Mouse (Mus musculus) cerebellum, adult 11 months (tissue): ENCODE measurements at regions not wholly inside any gene's neighbourhood (a gene's known extent, or its start where the extent isn't known, plus 50 kb on each side); places are given as distances from the start of the nearest gene placed in this dataset.

Source experiments
- DNase-seq: peaks from one replicate; pipeline ENCODE4 v3.0.0; 2022

GRCm38 (mm10) chr4:137158201-137158600, 109.6 kb upstream of the Zbtb40 start:
- no peak for DNase-seq

- DNase-seq, result no peak
Observed at GRCm38 (mm10) chr4:137156441-137157105, 108.0 kb upstream of the Zbtb40 start.

- DNase-seq, result no peak
Observed at GRCm38 (mm10) chr4:137148756-137149155, 100.2 kb upstream of the Zbtb40 start.

- DNase-seq, result no peak
Observed at GRCm38 (mm10) chr4:137147795-137148194, 99.2 kb upstream of the Zbtb40 start.

- no peak for DNase-seq
Observed at GRCm38 (mm10) chr4:137146326-137146725, 97.7 kb upstream of the Zbtb40 start.

- no peak for DNase-seq
Observed at GRCm38 (mm10) chr4:137142316-137142715, 93.7 kb upstream of the Zbtb40 start.

- no peak for DNase-seq
Observed at GRCm38 (mm10) chr4:137139051-137139705, 90.6 kb upstream of the Zbtb40 start.

GRCm38 (mm10) chr4:137138127-137138526, 89.5 kb upstream of the Zbtb40 start:
- no peak for DNase-seq

GRCm38 (mm10) chr4:137136313-137136712, 87.7 kb upstream of the Zbtb40 start:
- no peak for DNase-seq

GRCm38 (mm10) chr4:137135792-137136191, 87.2 kb upstream of the Zbtb40 start:
- DNase-seq, result no peak

- no peak for DNase-seq
Observed at GRCm38 (mm10) chr4:137134553-137134952, 86.0 kb upstream of the Zbtb40 start.

GRCm38 (mm10) chr4:137133789-137134188, 85.2 kb upstream of the Zbtb40 start:
- DNase-seq, result no peak

- no peak for DNase-seq
Observed at GRCm38 (mm10) chr4:137130619-137131212, 82.1 kb upstream of the Zbtb40 start.

- DNase-seq, result no peak
Observed at GRCm38 (mm10) chr4:137128152-137128551, 79.6 kb upstream of the Zbtb40 start.

- no peak for DNase-seq
Observed at GRCm38 (mm10) chr4:137121684-137122083, 73.1 kb upstream of the Zbtb40 start.

- DNase-seq, result no peak
Observed at GRCm38 (mm10) chr4:137120597-137120996, 72.0 kb upstream of the Zbtb40 start.

- no peak for DNase-seq
Observed at GRCm38 (mm10) chr4:137118332-137118715, 69.7 kb upstream of the Zbtb40 start.

GRCm38 (mm10) chr4:137117471-137118331, 69.1 kb upstream of the Zbtb40 start:
- DNase-seq, result no peak

GRCm38 (mm10) chr4:137115062-137115461, 66.5 kb upstream of the Zbtb40 start:
- no peak for DNase-seq

GRCm38 (mm10) chr4:137110276-137110675, 61.7 kb upstream of the Zbtb40 start:
- peak; percentile 19 for DNase-seq

GRCm38 (mm10) chr4:137104447-137105044, 55.9 kb upstream of the Zbtb40 start:
- DNase-seq, result no peak

GRCm38 (mm10) chr4:137101169-137101568, 52.6 kb upstream of the Zbtb40 start:
- DNase-seq, result no peak

- DNase-seq, result no peak
Observed at GRCm38 (mm10) chr4:137100756-137101155, 52.2 kb upstream of the Zbtb40 start.
